Mouse (Mus musculus) yolk sac, embryonic 10.5 days (tissue): ENCODE results near the gene Napepld.
A peak's percentile ranks its signal among the peaks of the same experiment; 100 is the strongest.
"Not testable (repeated sequence)": the region's sequence is repeated elsewhere in the genome, so short reads cannot be mapped to it uniquely, and the experiment has no call there.

Experiments
- DNase-seq: peaks from one replicate; pipeline ENCODE4 v3.0.0-alpha.2; 2017; ENCODE audit warnings: low spot score

Napepld gene

DNA sequence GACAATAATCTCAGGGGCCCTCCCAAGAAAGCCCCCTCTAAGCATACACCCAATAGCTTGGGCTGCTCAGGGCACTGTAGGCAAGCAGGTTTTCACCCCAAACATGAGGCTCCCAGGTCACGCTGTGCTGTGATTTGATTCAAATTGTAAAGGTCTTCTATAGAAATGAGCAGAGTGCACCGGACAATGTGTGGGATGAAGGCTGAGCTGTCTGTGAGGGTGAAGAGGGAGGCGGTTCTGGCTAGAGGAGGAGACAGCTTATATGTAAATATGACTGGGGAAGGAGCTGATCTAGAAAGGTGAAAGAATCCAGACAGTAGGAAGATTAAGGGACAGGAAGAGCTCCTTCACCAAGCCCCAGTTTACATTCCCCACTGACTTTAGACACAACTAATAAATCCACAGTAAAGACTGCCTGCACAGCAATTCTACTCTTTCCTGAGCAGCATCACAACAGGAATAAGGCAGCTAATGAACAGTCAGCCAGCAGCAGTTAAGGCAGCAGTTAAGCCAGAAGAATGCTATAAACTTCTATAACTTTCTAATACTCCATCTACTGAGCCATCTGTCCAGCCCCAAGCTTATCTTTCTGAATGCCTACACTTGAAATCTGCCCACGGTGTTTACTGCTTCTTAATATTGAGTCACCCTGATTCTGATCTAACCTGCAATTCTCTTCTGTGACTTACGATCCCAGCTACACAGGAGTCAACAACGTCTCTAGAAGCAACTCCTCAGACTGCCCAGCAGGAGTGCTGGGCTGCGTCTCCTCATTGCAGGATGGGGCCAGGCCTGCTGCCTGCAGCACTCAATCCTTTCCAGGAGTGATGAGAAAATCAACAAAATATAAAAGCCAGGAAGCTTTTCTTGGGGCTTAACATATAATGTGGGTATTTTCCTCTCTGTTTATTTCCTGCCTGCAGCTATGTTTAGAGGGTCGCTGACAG, 33.7 kb downstream of the Napepld start:
- DNase-seq = no peak

DNA sequence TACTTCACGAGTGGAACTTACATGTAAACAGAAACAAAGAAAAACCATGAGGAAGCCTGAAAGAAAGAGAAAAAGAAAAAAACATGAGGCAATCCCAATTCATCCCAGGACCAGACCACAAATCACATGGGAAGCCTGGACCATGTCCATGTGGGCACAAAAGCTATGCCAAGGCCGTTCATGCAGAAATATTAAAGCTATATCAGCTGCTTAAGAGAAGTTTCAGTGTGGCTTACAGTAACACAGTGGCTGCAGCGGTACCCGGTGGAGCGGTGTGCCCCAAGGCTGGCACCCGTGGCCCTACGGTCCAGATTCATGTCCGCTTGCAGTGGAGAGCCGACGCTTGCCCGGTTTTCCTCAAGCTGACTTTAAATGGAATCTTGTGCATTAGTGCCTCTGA, 38.1 kb downstream of the Napepld start:
- DNase-seq = no peak

DNA sequence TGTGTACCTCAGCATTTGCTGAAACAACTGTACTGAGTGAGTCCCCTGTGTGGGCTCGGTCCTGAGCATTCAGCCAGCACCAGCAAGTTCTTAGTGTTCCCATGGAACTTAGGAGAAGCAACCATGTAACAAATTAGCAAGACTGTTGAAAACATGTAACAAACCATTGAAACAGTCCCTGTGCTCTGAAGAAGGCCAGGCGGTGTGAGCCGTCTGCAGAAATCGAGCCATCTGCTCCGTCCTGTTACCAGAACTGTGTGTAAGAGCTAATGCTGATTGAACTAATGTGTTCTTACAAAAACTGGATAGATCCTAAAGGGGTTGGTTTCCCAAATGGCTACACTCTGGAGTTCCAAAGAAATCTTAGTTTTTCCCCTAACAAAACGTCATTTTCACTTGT, 40.3 kb downstream of the Napepld start:
- DNase-seq = no peak

DNA sequence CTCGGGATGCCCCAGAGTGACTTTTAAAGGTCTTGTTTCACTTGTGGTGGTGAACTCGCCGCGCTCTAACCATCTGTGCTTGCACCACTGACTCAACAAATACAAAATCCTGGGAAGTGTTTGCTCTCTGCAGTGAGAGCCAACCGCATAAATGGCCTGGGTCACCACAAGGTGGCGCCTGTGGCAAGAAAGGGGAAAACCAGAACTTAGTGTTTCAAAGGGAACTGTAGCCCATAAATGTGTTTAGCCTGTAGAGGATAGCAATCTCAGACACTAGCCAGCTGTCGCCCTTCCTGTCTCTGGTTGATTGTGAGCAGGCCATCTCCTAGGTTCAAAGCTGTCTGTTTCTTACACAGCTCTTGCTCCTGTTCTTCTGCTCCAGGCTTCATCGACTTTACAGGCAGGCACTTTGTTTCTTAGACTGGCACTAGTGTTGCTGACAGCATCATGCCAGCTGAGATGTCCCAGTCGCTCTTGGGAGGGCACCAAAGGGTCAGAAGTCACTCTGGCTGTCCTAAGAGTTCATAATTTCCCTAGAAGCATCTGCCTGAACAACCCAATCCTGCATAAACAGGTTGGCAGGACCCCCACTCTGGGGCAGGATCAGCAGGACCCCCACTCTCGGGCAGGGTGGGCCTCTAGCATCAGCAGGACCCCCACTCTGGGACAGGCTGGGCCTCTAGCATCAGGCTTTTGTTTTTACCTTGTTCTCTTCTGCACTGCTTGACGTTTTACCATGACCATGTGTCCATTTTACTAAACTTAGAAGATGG, 42.4 kb downstream of the Napepld start:
- DNase-seq = peak; percentile 71

DNA sequence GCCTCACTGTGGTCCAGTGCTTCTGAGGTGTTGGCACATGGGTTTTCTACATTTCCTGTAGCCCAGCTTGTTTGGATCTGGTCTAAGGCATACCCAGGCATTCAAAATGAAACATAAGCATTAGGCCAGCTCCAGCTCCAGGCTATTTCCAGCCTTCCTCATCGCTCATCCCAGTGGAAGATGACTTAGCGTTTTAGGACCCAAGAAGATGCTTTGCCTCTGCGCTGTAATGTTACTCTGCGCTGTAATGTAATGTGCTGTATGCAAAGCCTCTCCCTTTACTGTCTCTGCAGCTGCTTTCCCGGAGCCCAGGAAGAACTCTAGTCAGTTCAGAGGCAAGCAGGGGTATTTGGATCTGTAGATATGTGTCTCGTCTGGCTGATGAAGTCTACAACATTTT, 43.2 kb downstream of the Napepld start:
- DNase-seq = no peak

DNA sequence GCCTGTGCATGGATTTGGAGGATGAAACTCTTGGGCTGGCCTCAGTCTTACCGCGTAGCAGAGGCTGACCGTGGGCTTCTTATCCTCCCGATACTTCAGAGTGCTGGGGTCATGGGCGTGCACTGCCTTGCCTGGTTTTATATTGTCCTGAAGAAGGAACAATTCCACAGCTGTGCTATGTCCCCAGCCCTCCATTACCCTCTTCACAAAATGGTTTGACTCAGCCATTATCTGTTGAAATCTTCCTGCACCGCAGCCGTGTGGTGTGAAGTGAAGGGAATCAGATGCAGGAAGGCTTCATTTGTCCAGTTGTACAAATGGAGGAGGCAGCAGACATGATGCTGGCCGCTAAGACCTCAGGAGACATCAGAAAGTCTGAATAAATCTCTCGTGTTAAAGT, 44.3 kb downstream of the Napepld start:
- DNase-seq = no peak

DNA sequence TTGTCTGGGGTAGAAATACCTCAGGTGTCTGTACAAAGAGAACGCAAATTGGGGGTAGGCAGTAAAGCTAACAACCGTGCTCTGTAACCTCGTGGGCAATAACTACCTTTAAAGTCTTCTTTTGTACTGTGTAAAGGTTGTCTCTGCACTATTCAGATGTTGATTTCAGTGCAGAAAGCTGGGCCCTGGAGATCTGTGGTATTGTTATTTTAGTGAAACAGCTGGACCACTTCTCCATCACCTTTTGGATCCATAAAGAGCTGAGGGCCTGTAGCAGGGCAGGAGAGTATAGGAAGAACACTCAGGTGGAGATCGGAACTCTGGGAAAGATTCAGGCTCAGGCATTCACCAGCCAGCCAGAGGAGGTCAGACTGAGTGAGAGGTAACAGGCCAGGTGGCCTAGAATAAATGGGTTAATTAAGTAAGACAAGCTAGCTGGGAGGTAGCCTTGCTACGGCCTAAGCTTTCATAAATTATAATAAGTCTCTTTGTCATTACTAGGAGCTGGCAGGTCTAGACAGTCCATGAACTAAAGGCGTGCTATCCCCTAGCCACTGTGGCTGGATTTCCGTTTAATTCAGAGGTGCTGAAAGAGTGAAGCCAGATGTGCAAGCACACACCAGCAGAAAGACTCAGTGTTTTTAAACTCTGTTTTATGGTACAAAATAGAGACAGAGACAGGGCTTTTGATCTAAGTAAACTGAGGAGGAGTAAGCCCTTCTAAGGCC, 49.1 kb downstream of the Napepld start:
- no peak for DNase-seq

DNA sequence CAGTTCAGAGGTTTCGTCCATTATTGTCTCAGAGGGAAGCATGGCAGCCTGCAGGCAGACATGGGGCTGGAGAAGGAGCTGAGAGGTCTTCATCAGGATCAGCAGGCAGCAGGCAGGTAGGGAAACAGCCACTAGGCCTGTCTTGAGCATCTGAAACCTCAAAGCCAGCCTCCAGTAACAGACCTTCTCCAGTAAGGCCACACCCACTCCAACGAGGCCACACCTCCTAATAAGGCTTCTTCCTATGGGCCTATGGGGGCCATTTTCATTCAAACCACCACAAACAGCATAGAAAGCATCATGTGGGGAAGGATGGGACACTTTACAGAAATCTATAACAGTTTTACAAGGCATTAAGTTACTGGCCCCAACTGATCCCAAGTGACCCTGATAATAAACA, 50.5 kb downstream of the Napepld start:
- DNase-seq = no peak

DNA sequence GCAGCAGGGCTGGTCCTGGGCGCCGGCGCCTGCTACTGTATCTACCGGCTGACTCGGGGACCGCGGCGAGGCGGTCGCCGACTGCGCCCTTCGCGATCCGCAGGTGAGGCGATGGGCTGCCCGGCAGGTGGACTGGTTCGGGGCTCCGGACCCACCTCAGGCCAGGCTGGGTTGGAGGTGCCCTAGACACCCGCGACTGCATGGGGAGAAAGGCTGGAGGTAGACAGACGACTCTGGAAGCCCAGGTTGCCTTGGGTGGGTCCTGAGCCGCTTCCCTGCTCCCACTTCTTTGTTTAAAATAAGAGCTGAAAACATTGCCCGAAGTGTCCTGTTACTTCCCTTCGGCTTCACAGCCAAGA, 55.1 kb downstream of the Napepld start:
- no peak for DNase-seq

DNA sequence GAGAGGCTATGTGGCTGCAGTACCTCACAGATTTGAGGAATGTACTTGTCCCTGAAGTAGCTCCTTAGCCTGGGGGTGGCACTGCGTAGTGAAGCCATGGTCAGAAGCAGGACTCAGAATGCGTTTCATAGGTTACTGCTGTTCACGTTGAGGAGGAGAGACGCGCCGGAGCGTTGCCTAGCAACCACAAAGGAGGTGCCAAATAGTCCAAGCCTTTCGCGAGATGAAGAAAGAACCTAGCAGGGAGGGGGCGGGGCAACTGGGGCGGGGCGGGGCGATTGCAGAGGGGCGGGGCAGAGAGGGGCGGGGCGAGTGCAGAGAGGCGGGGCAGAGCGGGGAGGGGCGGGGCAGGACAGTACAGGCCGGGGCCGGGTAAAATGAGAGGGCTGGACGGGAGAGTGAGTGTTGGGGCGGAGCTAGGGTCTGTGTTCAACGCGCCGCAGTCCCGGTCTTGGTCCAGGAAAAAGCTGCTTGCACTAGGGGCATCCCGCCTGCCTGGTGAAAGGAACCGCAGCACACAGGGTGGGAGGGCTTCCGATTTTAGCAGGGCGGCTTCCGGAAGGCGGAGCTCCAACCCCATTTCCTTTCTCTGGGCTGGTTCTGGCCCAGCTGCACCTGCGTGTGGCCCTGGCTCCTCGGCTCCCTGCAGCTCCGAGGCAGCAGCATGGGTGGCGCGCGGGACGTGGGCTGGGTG, 55.6 kb downstream of the Napepld start, which contains the start of the genes Fbxl13 and Armc10:
Gene Fbxl13 (minus strand): TSS at position 196 of the 694 bp plus-strand sequence.
Gene Armc10 (plus strand): TSS at position 375 of the 694 bp plus-strand sequence.
- DNase-seq = peak; percentile 95

DNA sequence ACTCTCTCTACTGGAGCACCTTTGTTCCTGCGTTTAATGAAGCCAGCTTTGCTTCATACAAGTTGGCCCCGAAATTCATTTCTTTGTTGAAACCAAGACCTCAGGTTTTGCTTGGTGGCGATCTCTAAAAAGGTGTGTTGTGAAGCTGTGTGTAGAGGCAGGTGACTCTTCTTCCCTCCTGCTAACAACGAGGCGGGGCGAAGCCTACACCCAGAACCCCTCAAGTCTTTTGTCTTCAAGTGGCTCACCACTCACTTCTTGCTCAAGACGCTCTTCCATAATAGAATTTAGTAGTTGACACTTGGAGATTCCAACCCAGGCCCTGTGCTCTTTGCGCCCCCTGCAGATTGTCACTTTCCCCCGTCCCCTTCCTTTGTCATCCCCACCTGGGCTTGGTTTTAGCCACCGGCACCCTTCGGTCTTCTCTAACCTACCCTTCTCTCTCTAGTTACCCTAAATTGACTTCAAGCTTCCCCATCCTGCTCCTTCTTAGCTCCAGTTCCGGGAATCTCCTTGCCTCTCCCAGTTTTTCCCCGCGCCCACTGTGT, 56.2 kb downstream of the Napepld start:
- DNase-seq = no peak

DNA sequence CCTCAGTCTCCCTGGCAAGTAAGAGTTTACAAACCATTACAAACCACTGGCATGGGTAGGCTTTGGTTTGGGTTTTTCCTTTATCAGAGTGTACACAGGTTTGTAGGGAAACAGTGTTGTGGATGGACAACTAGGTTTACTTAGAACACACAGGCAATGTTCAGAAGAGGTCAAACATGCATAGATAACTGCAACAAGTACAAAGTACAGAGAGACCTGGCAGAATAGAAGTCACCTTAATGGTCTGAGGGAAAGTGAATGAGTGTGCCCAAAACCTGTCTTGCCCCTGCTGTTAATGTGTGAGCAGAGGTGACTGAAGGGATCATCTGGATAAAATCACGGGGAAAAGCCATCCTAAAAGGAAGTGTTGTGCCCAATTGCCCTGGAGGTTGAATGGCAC, 57.6 kb downstream of the Napepld start:
- no peak for DNase-seq

DNA sequence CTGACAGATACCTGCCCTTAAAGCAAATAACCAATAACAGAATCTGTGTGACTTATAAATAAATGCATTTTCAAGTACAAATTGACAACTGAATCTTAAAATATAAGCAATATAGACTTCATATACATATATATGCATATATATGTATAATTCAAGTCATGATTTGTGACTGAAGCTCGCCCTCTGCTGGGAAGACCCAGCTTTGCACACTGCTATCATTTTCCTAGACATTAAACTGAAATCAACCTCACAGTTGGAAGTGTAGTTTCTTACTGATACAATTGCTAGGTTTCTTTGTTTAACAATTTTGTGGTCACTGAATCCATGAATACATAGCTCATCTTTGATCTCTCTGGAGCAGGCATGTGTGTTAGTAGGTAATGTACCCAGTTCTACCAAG, 60.2 kb downstream of the Napepld start:
- no peak for DNase-seq

DNA sequence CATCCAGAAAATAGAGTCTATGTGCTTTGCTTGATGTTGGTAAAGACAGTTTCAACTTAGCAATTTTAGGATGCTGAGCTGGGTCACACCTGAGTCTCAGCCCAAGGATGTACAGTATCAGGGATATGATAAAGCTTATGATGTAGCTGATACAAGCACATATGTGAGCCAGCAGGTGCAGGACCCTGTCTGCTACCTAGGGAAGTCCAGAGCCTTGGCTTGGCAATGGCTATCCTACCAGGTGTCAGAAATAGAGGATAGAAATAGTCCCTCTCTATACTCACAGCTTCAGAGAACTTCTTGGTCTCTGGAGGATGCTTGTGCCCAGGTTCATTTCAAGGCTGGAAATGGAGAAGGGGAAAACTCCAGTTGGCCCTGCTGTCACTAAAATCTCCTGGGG, 75.3 kb downstream of the Napepld start:
- DNase-seq = no peak

DNA sequence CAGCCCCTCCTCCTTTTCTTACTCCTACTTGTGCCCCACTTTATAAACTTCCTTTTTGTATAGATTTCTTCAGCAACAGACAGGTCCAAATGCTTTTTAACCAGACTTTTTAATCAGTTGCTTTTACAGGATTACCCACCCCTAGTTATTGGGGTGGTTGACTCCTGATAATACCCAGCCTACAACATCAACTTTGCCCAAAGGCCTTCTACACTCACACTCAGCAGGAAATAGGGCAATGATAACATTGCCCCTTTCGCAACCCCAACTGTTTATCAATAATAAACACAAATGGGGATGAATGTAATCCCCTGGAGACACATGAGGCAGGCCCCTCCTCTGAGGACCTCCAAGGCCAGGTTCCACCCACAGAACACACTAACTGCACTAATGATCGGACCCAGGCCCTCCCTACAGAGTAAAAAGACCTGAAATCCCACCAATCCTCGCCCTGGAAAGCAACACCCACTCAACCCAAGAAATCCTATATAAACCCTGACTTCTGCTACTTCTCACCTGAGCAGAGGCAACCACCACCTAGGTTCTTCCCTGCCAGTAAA, 84.7 kb downstream of the Napepld start:
- DNase-seq = no peak

DNA sequence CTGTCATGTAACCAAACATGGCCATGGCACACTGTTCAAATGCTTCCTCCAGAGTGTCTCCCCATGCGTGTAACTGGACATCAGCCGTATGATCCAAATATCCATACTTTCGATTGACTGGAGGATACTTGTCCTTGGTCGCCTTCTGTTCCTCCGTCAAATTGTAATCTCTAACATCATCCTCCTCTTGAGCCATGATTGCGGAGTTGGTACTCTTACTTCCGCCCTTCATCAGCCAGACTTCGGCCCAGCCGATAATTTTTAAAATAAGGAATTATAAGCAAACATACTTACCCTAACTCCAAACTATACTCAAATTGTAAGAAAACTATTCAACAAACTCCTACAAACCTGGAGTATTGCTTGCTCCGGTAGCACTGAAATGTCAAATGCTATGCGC, 86.9 kb downstream of the Napepld start:
- not testable (repeated sequence) for DNase-seq
